ENCODE assay signal across 30 mouse cellular contexts in the genomic region with DNA sequence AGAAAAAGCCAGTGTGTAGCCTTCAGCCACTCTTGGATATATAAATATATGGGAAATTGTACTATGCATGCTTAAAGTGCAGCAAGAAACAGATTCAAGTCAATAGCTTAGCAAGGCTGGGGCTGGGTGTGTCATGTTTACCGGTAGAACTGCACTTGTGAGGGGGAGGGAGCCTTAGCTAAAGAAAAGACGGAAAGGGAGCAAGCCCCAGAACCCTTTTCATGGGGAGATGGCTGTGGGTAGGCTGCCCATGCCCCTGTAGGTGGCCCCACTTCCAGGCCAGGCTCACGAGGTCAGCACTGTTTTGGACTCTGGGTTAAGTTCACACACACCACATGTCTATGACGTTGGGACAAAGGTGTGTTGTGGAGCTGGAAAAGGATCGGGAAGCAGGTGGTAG. TPM values are rescaled to one million over a fixed set of nuclear protein-coding genes. Genes with fewer than 3 reads are reported as not detected.
A peak's percentile ranks its signal among the peaks of the same experiment; 100 is the strongest.
DNase-seq lines count a peak whose midpoint lies in the region; ATAC-seq and TF ChIP-seq lines count a peak whose summit lies in the region.
"Had no signal": no experiment of that assay in that cellular context is flagged by ENCODE, and none has a peak within 500 bp of the region (broad histone marks: within the 10 kb centered on the region; RNA-seq: fewer than 3 reads in every experiment).

No protein-coding gene starts in this region.

- intact Hi-C loops in heart, postnatal 14 days (cut with DNase I): no loop called here

- no peak for TF ChIP-seq CTCF in layer of hippocampus, adult 2 months (conservative IDR thresholded peaks at IDR 0.05)

- peak; percentile 48; the same call in 1 of the 2 replicates for ATAC-seq in hindbrain, embryonic 16.5 days
- no peak for ATAC-seq in hindbrain, embryonic 11.5 days (ENCODE audit: low FRiP score)
- ATAC-seq: CD4-positive, CD25-positive, alpha-beta regulatory T cell, adult 4 months; forebrain, embryonic 13.5 days; forebrain, embryonic 16.5 days; inflammation-experienced regulatory T-cells, adult 6 months had no signal

- no peak overlapping the region for H3K9ac ChIP-seq in hindbrain, embryonic 16.5 days (ENCODE audit: low read depth, low read length)
- no peak overlapping the region for H3K9ac ChIP-seq in hindbrain, embryonic 11.5 days (ENCODE audit: low read depth, low read length)
- H3K9ac ChIP-seq: embryonic facial prominence, embryonic 13.5 days; forebrain, embryonic 13.5 days; hindbrain, embryonic 15.5 days had no signal

- peak; percentile 82 for DNase-seq in heart, adult 11 months
- DNase-seq in heart, postnatal 14 days: no peak
- no peak for DNase-seq in hindbrain, embryonic 11.5 days (ENCODE audit: low spot score)
- DNase-seq in layer of hippocampus, adult 2 months (ENCODE audit: low spot score in 2 of 2): no peak
- DNase-seq in layer of hippocampus, adult 18-20 months (ENCODE audit: low spot score in 2 of 2): no peak
- DNase-seq in urinary bladder, adult 2 months (ENCODE audit: low spot score): no peak
- DNase-seq: adrenal gland, adult 2 months; adrenal gland, postnatal 14 days; cerebellum, adult 11 months; cerebellum, adult 2 months; cerebellum, adult 9-11 months; cerebellum, postnatal 25 days; gastrocnemius, postnatal 25 days; heart, postnatal 36 days; kidney, adult 11 months; kidney, adult 8-10 months had no signal

- H3K4me1 ChIP-seq in hindbrain, embryonic 16.5 days (ENCODE audit: control insufficient read depth, insufficient read depth, low read depth, low read length): no peaks in the 10 kb centered on the region
- H3K4me1 ChIP-seq in hindbrain, embryonic 11.5 days (replicated peaks; ENCODE audit: control insufficient read depth, insufficient read depth, low read length): no peaks in the 10 kb centered on the region
- H3K4me1 ChIP-seq: embryonic facial prominence, embryonic 13.5 days; forebrain, embryonic 10.5 days; forebrain, embryonic 13.5 days; hindbrain, embryonic 15.5 days had no signal

- H3K27me3 ChIP-seq in hindbrain, embryonic 16.5 days (replicated peaks; ENCODE audit: control insufficient read depth, insufficient read depth, low read length): no peaks in the 10 kb centered on the region
- H3K27me3 ChIP-seq in hindbrain, embryonic 11.5 days (ENCODE audit: control insufficient read depth, insufficient read depth, low read length): no peaks in the 10 kb centered on the region
- H3K27me3 ChIP-seq: embryonic facial prominence, embryonic 13.5 days; forebrain, embryonic 13.5 days; hindbrain, embryonic 15.5 days had no signal

- peaks cover 34% of the 10 kb centered on the region for H3K36me3 ChIP-seq in hindbrain, embryonic 16.5 days (ENCODE audit: control insufficient read depth, insufficient read depth, low read length)
- H3K36me3 ChIP-seq in hindbrain, embryonic 11.5 days (ENCODE audit: control insufficient read depth, insufficient read depth, low read length): 0 out of 2 replicates have a peak, but pooled peaks cover 2% of the 10 kb centered on the region

- H3K9me3 ChIP-seq in hindbrain, embryonic 16.5 days (ENCODE audit: control insufficient read depth, low read length): no peaks in the 10 kb centered on the region
- H3K9me3 ChIP-seq in hindbrain, embryonic 11.5 days (ENCODE audit: control insufficient read depth, low read length): no peaks in the 10 kb centered on the region
- H3K9me3 ChIP-seq: embryonic facial prominence, embryonic 13.5 days; forebrain, embryonic 10.5 days; forebrain, embryonic 13.5 days; hindbrain, embryonic 15.5 days had no signal

- WGBS in hindbrain, embryonic 16.5 days: 61% methylated on average over 5 of the region's 5 CpGs
- 76% methylated on average over 5 of the region's 5 CpGs for WGBS in hindbrain, embryonic 11.5 days

- no peak overlapping the region for H3K4me2 ChIP-seq in hindbrain, embryonic 16.5 days (ENCODE audit: low read length)
- no peak overlapping the region for H3K4me2 ChIP-seq in hindbrain, embryonic 11.5 days (replicated peaks; ENCODE audit: low read depth, low read length)
- H3K4me2 ChIP-seq: embryonic facial prominence, embryonic 13.5 days; forebrain, embryonic 13.5 days; heart, embryonic 11.5 days; hindbrain, embryonic 15.5 days had no signal

- no peak overlapping the region for H3K27ac ChIP-seq in hindbrain, embryonic 16.5 days (ENCODE audit: low read depth, low read length)
- H3K27ac ChIP-seq in hindbrain, embryonic 11.5 days (ENCODE audit: low read depth, low read length): no peak overlapping the region
- peak overlapping the region; percentile 81 for H3K27ac ChIP-seq in layer of hippocampus, adult 2 months
- H3K27ac ChIP-seq: embryonic facial prominence, embryonic 13.5 days; forebrain, embryonic 10.5 days; forebrain, embryonic 13.5 days; hindbrain, embryonic 15.5 days had no signal

- H3K4me3 ChIP-seq in hindbrain, embryonic 16.5 days (ENCODE audit: low read length): no peak overlapping the region
- H3K4me3 ChIP-seq in hindbrain, embryonic 11.5 days (ENCODE audit: low read depth, low read length): no peak overlapping the region
- no peak overlapping the region for H3K4me3 ChIP-seq in layer of hippocampus, adult 2 months
- H3K4me3 ChIP-seq: embryonic facial prominence, embryonic 13.5 days; forebrain, embryonic 10.5 days; forebrain, embryonic 13.5 days; hindbrain, embryonic 15.5 days had no signal

RNA-seq across cellular contexts. Expression of a gene that starts 21.4 kb away (rescaled TPM):
- 1 to 10 TPM; 6.3 TPM for total RNA-seq in heart, postnatal 14 days (2021)
- polyA plus RNA-seq in hindbrain, embryonic 16.5 days (2015; fragmentation: Nextera tagmentation; extraction: Ambion mirVana): 22.5 and 25.2 TPM in 2 replicates
- polyA plus RNA-seq in hindbrain, embryonic 11.5 days (2014; fragmentation: Nextera tagmentation; extraction: Ambion mirVana): 22.8 and 31.3 TPM in 2 replicates
- total RNA-seq in layer of hippocampus, adult 2 months (2021): 10 to 100 TPM; 17.9 to 24.4 TPM
- total RNA-seq in layer of hippocampus, adult 18-20 months (2021): 10 to 100 TPM; 18.5 to 20.9 TPM
- polyA plus RNA-seq in urinary bladder, adult 2 months (2012; rRNA removed): 23.2 and 23.3 TPM in 2 replicates

RNA-seq across cellular contexts. Expression of a gene that starts 26.7 kb away (rescaled TPM):
- total RNA-seq in heart, postnatal 14 days (2021): 10 to 100 TPM; 26.2 to 26.3 TPM
- 64.6 and 68.2 TPM in 2 replicates for polyA plus RNA-seq in hindbrain, embryonic 16.5 days (2015; fragmentation: Nextera tagmentation; extraction: Ambion mirVana)
- 86.5 and 90.4 TPM in 2 replicates for polyA plus RNA-seq in hindbrain, embryonic 11.5 days (2014; fragmentation: Nextera tagmentation; extraction: Ambion mirVana)
- 10 to 100 TPM; 54.4 to 57.7 TPM for total RNA-seq in layer of hippocampus, adult 2 months (2021)
- 10 to 100 TPM; 58.3 to 59.3 TPM for total RNA-seq in layer of hippocampus, adult 18-20 months (2021)
- 40.3 and 49.0 TPM in 2 replicates for polyA plus RNA-seq in urinary bladder, adult 2 months (2012; rRNA removed)

RNA-seq across cellular contexts. Expression of a gene that starts 41.0 kb away (rescaled TPM):
- total RNA-seq in heart, postnatal 14 days (2021): 1 to 10 TPM; 2.9 to 3.1 TPM
- polyA plus RNA-seq in hindbrain, embryonic 16.5 days (2015; fragmentation: Nextera tagmentation; extraction: Ambion mirVana): 11.5 and 12.3 TPM in 2 replicates
- 32.7 and 34.9 TPM in 2 replicates for polyA plus RNA-seq in hindbrain, embryonic 11.5 days (2014; fragmentation: Nextera tagmentation; extraction: Ambion mirVana)
- total RNA-seq in layer of hippocampus, adult 2 months (2021): 1 to 10 TPM; 7.4 to 9.4 TPM
- 1 to 10 TPM; 8.3 to 8.7 TPM for total RNA-seq in layer of hippocampus, adult 18-20 months (2021)
- polyA plus RNA-seq in urinary bladder, adult 2 months (2012; rRNA removed): 3.2 and 3.9 TPM in 2 replicates

RNA-seq across cellular contexts. Expression of a gene that starts 45.3 kb away (rescaled TPM):
- total RNA-seq in heart, postnatal 14 days (2021): 1 to 10 TPM in 1 of 2 experiments, not detected in 1; 1.0 TPM
- polyA plus RNA-seq in hindbrain, embryonic 16.5 days (2015; fragmentation: Nextera tagmentation; extraction: Ambion mirVana): not detected in 2 replicates
- not detected in 2 replicates for polyA plus RNA-seq in hindbrain, embryonic 11.5 days (2014; fragmentation: Nextera tagmentation; extraction: Ambion mirVana)
- not detected for total RNA-seq in layer of hippocampus, adult 2 months (2021)
- total RNA-seq in layer of hippocampus, adult 18-20 months (2021): not detected
- not detected in 2 replicates for polyA plus RNA-seq in urinary bladder, adult 2 months (2012; rRNA removed)
- total RNA-seq: adrenal gland, adult 2 months; adrenal gland, postnatal 14 days; common myeloid progenitor, adult 5-6 weeks; gastrocnemius, postnatal 25 days; heart, postnatal 36 days had no signal
- polyA plus RNA-seq: adrenal gland, adult 2 months; C2C12; CD4-positive, CD25-positive, alpha-beta regulatory T cell, adult 4 months; cerebellum, adult 2 months; embryonic facial prominence, embryonic 13.5 days; forebrain, embryonic 13.5 days; forebrain, embryonic 16.5 days; gonadal fat pad, adult 2 months; heart, embryonic 11.5 days; heart, embryonic 14.5 days; heart, postnatal 0 days; hindbrain, embryonic 15.5 days; inflammation-experienced regulatory T-cells, adult 6 months had no signal
